Mouse (Mus musculus): ENCODE results near the gene Sema4d. TPM values are rescaled to one million over a fixed set of nuclear protein-coding genes. Genes with fewer than 3 reads are reported as not detected.
A peak's percentile ranks its signal among the peaks of the same experiment; 100 is the strongest.

Gene Sema4d
- total and polyA plus RNA-seq, 3 experiments, result 17.3 to 64.7 (median 62.1) TPM

DNA sequence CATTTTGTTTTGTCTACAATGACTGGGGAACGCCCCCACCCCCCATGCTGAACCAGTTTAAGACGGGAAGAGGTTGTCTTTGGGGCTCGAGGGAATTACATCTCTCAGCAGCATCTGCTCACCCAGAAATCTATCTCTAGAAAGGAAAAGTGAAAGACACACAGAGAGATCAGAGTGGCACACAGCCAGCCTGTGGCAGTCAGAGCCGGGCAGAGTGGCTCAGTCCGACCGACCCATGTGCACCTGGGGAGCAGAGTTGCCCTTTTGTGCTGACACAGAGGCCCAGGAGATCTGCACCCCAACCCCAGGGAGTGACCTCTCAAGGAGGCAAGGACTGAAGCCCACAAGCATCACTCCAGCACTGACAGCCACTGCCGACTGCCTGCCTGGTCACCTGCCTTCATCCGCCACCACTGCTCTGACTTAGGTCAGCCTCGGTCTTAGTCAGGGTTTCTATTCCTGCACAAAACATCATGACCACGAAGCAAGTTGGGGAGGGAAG, 50.9 kb downstream of the Sema4d start:
- DNase-seq (ENCODE audit: low spot score) (no peak), ATAC-seq (ENCODE audit: extremely low read depth, insufficient number of reproducible peaks, low FRiP score, poor library complexity, severe bottlenecking) (no peak)
- no peaks in the 10 kb centered on the region for H3K27me3 ChIP-seq (ENCODE audit: insufficient read depth, low read length)
- TF ChIP-seq POLR2AphosphoS5 (IDR thresholded peaks at IDR 0.05; ENCODE audit: insufficient replicate concordance, low read depth, low read length) (no peak), TAL1 (conservative IDR thresholded peaks at IDR 0.05; ENCODE audit: low read depth, low read length) (no peak), GATA1 (IDR thresholded peaks at IDR 0.05; ENCODE audit: borderline replicate concordance, low read length) (no peak), CTCF (IDR thresholded peaks at IDR 0.05; ENCODE audit: low read depth, low read length) (no peak), GATA2 (IDR thresholded peaks at IDR 0.05; ENCODE audit: borderline replicate concordance, low read depth, low read length) (no peak)
- H3K4me3 ChIP-seq (ENCODE audit: low read depth, low read length), result peak overlapping the region; percentile 37; the same call in 1 of the 2 replicates
- no peaks in the 10 kb centered on the region for H3K9me3 ChIP-seq (replicated peaks)
- H3K4me1 ChIP-seq (ENCODE audit: insufficient read depth, low read depth, low read length), result peaks cover 98% of the 10 kb centered on the region
- H3K36me3 ChIP-seq (replicated peaks), result peaks cover 82% of the 10 kb centered on the region

DNA sequence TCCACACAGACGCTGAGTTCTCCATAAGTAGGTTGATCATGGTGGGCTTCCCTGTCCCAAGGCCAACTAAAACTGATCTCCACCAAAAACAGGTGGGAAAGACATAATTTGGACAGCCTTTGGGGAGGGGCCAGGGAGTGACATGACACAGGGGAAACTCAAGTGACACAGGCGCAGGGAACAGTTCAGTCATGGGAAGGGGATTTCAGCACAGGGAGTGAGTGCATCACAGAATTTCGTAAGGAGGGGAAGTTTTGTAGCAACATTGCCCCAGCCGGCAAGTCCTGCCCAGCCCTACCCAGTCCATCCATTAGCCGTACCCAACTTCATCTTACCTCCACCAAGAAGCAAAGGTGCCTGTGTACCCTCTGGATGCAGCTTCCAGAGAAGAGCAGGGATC, 52.8 kb downstream of the Sema4d start:
- no peak for ATAC-seq (ENCODE audit: extremely low read depth, insufficient number of reproducible peaks, low FRiP score, poor library complexity, severe bottlenecking)
- no peak for DNase-seq (ENCODE audit: low spot score)
- H3K4me3 ChIP-seq (ENCODE audit: low read depth, low read length), result no peak overlapping the region
- no peaks in the 10 kb centered on the region for H3K9me3 ChIP-seq (replicated peaks)
- peaks cover 99% of the 10 kb centered on the region for H3K4me1 ChIP-seq (ENCODE audit: insufficient read depth, low read depth, low read length)
- TF ChIP-seq POLR2AphosphoS5 (IDR thresholded peaks at IDR 0.05; ENCODE audit: insufficient replicate concordance, low read depth, low read length), result no peak
- TF ChIP-seq CTCF (IDR thresholded peaks at IDR 0.05; ENCODE audit: low read depth, low read length), result no peak
- no peak for TF ChIP-seq GATA2 (IDR thresholded peaks at IDR 0.05; ENCODE audit: borderline replicate concordance, low read depth, low read length)
- no peak for TF ChIP-seq GATA1 (IDR thresholded peaks at IDR 0.05; ENCODE audit: borderline replicate concordance, low read length)
- no peak for TF ChIP-seq TAL1 (conservative IDR thresholded peaks at IDR 0.05; ENCODE audit: low read depth, low read length)
- H3K36me3 ChIP-seq (replicated peaks), result peaks cover 77% of the 10 kb centered on the region
- H3K27me3 ChIP-seq (ENCODE audit: insufficient read depth, low read length), result no peaks in the 10 kb centered on the region

DNA sequence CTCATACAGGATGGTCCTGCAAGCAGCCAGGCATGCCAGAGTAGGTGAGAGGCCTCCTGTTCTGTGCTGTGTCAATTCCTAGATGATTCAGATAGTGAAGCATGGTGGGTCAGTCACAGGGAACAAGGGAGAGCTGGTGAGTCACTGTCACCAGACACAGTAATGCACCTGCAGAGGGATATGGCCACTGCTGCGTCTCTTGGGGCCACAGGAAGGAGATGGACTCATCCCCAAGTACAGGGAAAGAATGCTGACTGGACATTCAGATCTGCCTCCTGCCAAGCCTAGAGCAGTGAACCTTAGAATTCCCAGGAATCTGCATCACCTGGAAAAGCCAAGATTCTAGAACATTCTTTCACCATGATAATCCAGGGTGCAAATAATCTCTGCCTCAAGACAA, 53.8 kb downstream of the Sema4d start:
- DNase-seq (ENCODE audit: low spot score), result no peak
- Histone ChIP-seq H3K27me3 (ENCODE audit: insufficient read depth, low read length) (no peaks in the 10 kb centered on the region), H3K9me3 (replicated peaks) (no peaks in the 10 kb centered on the region), H3K4me3 (ENCODE audit: low read depth, low read length) (no peak overlapping the region), H3K4me1 (ENCODE audit: insufficient read depth, low read depth, low read length) (peaks cover 99% of the 10 kb centered on the region), H3K36me3 (replicated peaks) (peaks cover 74% of the 10 kb centered on the region)
- ATAC-seq (ENCODE audit: extremely low read depth, insufficient number of reproducible peaks, low FRiP score, poor library complexity, severe bottlenecking), result no peak
- TF ChIP-seq CTCF (IDR thresholded peaks at IDR 0.05; ENCODE audit: low read depth, low read length), result no peak
- TF ChIP-seq GATA1 (IDR thresholded peaks at IDR 0.05; ENCODE audit: borderline replicate concordance, low read length), result no peak
- TF ChIP-seq GATA2 (IDR thresholded peaks at IDR 0.05; ENCODE audit: borderline replicate concordance, low read depth, low read length), result no peak
- TF ChIP-seq POLR2AphosphoS5 (IDR thresholded peaks at IDR 0.05; ENCODE audit: insufficient replicate concordance, low read depth, low read length), result no peak
- TF ChIP-seq TAL1 (conservative IDR thresholded peaks at IDR 0.05; ENCODE audit: low read depth, low read length), result no peak

DNA sequence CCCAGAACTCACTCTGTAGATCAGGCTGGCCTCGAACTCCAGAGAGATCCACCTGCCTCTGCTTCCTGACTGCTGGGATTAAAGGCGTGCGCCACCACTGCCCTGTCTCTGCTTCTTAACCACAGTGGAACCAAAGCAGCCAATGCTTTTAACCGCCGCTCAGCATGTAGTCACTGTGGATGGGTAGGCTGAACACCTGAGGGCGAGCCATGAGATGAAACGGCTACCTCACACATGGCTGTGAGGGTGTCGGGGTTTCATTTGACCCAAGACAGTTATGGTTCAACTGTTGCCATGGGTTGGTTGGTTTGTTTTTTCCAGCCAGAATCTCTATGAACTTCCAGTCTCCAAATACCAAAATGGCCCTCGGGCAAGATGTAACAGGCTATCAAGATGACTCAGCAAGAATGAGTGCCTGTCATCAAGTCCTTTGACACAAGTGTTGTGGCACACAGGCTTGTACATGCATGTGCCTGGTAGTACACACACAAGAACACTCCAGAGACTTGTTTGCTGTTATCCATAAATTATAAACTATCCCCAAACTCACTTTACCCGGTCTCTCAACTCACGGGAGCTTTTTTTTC, 54.9 kb downstream of the Sema4d start:
- Histone ChIP-seq H3K9me3 (replicated peaks) (no peaks in the 10 kb centered on the region), H3K4me1 (ENCODE audit: insufficient read depth, low read depth, low read length) (peaks cover 99% of the 10 kb centered on the region), H3K27me3 (ENCODE audit: insufficient read depth, low read length) (no peaks in the 10 kb centered on the region), H3K36me3 (replicated peaks) (peaks cover 70% of the 10 kb centered on the region), H3K4me3 (ENCODE audit: low read depth, low read length) (peak overlapping the region; percentile 41; the same call in 1 of the 2 replicates)
- TF ChIP-seq GATA1 (IDR thresholded peaks at IDR 0.05; ENCODE audit: borderline replicate concordance, low read length) (no peak), TAL1 (conservative IDR thresholded peaks at IDR 0.05; ENCODE audit: low read depth, low read length) (no peak), GATA2 (IDR thresholded peaks at IDR 0.05; ENCODE audit: borderline replicate concordance, low read depth, low read length) (no peak), POLR2AphosphoS5 (IDR thresholded peaks at IDR 0.05; ENCODE audit: insufficient replicate concordance, low read depth, low read length) (no peak), CTCF (IDR thresholded peaks at IDR 0.05; ENCODE audit: low read depth, low read length) (no peak)
- ATAC-seq (ENCODE audit: extremely low read depth, insufficient number of reproducible peaks, low FRiP score, poor library complexity, severe bottlenecking), result no peak
- no peak for DNase-seq (ENCODE audit: low spot score)

DNA sequence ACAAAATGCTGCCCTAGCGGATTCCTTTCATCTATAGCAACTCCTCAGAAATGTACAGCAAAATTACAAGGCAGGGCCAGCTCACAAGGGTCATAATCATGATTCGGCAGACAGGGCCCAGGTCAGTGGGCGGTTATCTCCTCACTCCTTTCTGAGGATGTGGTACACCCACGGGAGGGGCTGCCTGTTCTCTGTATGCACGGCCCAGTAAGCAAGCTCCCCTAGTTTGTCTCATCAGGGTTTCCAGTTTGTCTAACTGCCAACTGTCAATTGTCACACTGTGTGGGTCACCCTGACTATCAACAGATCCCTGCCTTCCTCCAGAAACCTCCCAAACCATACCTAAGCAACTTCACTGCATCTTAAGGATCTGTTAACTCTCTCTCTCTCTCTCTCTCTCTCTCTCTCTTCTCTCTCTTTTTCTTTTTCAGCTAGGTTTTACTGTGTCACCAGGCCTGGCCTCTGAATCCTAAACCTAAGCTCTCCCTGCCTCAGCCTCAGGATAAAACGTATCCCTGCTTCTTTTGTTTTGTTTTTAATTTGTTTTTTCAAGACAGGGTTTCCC, 55.5 kb downstream of the Sema4d start:
- no peak for TF ChIP-seq GATA2 (IDR thresholded peaks at IDR 0.05; ENCODE audit: borderline replicate concordance, low read depth, low read length)
- peak; percentile 78 for TF ChIP-seq TAL1 (conservative IDR thresholded peaks at IDR 0.05; ENCODE audit: low read depth, low read length)
- ATAC-seq (ENCODE audit: extremely low read depth, insufficient number of reproducible peaks, low FRiP score, poor library complexity, severe bottlenecking), result peak; percentile 92
- no peaks in the 10 kb centered on the region for H3K9me3 ChIP-seq (replicated peaks)
- H3K27me3 ChIP-seq (ENCODE audit: insufficient read depth, low read length), result no peaks in the 10 kb centered on the region
- H3K36me3 ChIP-seq (replicated peaks), result peaks cover 70% of the 10 kb centered on the region
- peaks cover 100% of the 10 kb centered on the region for H3K4me1 ChIP-seq (ENCODE audit: insufficient read depth, low read depth, low read length)
- peak; percentile 87 for DNase-seq (ENCODE audit: low spot score)
- peak overlapping the region; percentile 69; the same call in 1 of the 2 replicates for H3K4me3 ChIP-seq (ENCODE audit: low read depth, low read length)

DNA sequence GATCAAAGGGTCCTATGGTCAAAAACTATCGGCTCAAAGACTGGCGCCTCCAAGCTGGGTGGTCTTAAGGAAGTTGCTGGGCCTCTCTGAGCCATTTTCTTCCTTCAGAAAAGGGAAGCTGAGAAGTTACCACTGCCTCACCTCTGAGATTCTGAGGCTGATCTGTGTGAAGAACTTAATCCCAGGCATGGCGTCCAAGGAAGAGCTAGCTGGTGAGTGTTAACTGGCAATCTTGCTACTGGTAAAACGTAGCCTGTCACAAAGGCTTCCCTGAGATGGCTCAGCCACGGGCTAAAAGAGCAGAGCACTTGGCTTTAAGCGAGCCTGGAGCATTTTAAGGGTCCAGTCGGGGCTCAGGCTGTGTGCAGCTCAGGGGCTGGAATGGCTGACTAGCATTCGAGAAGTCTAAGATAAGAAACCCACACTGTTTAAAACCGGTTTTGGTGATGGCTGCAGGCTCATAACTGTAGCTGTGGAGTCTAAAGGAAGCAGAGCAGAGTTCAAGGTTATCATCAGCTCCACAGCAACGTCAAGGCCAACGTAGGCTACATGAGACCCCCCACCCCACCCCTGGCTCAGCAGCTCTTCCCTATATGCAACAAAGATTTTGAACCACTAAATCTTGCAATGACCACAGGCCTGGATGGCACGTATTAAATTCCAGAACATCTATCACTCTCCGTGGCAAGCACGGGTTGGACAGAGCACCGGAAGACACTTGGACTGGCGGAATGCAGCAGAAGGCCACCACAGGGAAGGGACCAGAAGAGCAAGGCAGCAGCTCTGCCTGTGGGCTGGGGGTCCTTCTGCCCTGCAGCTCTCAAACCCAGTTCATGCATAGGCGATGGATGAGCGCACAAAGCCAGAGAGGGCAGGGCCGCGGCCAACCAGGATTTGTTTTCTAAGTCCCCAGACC, 56.3 kb downstream of the Sema4d start:
- H3K4me1 ChIP-seq (ENCODE audit: insufficient read depth, low read depth, low read length), result peaks cover 100% of the 10 kb centered on the region
- H3K27me3 ChIP-seq (ENCODE audit: insufficient read depth, low read length), result no peaks in the 10 kb centered on the region
- no peaks in the 10 kb centered on the region for H3K9me3 ChIP-seq (replicated peaks)
- DNase-seq (ENCODE audit: low spot score), result no peak
- TF ChIP-seq CTCF (IDR thresholded peaks at IDR 0.05; ENCODE audit: low read depth, low read length), result no peak
- TF ChIP-seq GATA1 (IDR thresholded peaks at IDR 0.05; ENCODE audit: borderline replicate concordance, low read length), result no peak
- no peak for TF ChIP-seq TAL1 (conservative IDR thresholded peaks at IDR 0.05; ENCODE audit: low read depth, low read length)
- no peak for TF ChIP-seq GATA2 (IDR thresholded peaks at IDR 0.05; ENCODE audit: borderline replicate concordance, low read depth, low read length)
- no peak for TF ChIP-seq POLR2AphosphoS5 (IDR thresholded peaks at IDR 0.05; ENCODE audit: insufficient replicate concordance, low read depth, low read length)
- peaks cover 72% of the 10 kb centered on the region for H3K36me3 ChIP-seq (replicated peaks)
- H3K4me3 ChIP-seq (ENCODE audit: low read depth, low read length), result peak overlapping the region; percentile 69; the same call in 1 of the 2 replicates
- ATAC-seq (ENCODE audit: extremely low read depth, insufficient number of reproducible peaks, low FRiP score, poor library complexity, severe bottlenecking), result peak; percentile 2; the same call in 1 of the 2 replicates

Measured in G1E (cell line).